Mouse (Mus musculus) liver, adult 2 months (tissue): ENCODE results near the gene Adamts17.

ENCODE experiments used
- CTCF ChIP-seq: fragments of 200-500 bp; IDR thresholded peaks from 2 replicates; pipeline ENCODE4 v1.5.1; 2011; ENCODE audit warnings: low read depth, low read length, control low read depth
- POLR2A ChIP-seq: fragments of 200-500 bp; IDR thresholded peaks from 2 replicates; pipeline ENCODE4 v1.6.1; 2011; ENCODE audit warnings: low read length, control low read depth; ENCODE audit not compliant: insufficient read depth; ENCODE audit errors: extremely low read depth

DNA sequence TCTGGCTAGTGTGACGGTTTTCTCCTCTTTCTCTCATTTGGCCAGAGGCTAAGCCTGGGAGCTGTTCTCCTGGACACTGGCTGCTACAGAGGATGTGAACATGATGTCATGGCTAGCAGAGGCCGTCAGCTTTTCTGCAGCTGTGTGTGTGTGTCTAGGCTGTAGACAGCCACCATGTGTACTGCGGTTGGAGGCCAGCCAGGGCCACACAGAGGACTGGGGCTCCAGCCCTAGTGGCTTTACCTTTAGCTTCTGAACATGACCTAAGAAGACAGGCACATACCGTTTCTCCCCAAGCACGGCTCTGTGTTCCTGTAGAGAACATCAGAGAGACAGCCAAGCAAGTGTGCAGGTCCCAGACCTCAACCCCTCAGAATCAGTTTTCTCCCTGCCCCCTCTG, 73.3 kb downstream of the Adamts17 start:
- TF ChIP-seq CTCF (no peak), POLR2A (no peak)
